Mouse (Mus musculus) MEL (cell line): ENCODE measurements around the gene Smurf2.

ENCODE experiments used
- CHD2 ChIP-seq: IDR thresholded peaks from 2 replicates; pipeline ENCODE4 v1.6.1; 2011; ENCODE audit warnings: low read length, improper control_type of control experiment
- CTCF ChIP-seq, 3 experiments: IDR thresholded peaks in 2 of 3; conservative IDR thresholded peaks in 1 of 3; 2 replicates each; pipeline ENCODE4 v1.5.1; 2011 to 2012; ENCODE audit warnings: low read length in 3 of 3, low read depth in 2 of 3, mild to moderate bottlenecking in 2 of 3, improper control_type of control experiment in 1 of 3, inconsistent platforms in 1 of 3, mixed read lengths in 1 of 3, moderate library complexity in 1 of 3; ENCODE audit not compliant: control insufficient read depth in 1 of 3, insufficient read depth in 1 of 3, poor library complexity in 1 of 3, severe bottlenecking in 1 of 3
- E2F4 ChIP-seq: IDR thresholded peaks from 2 replicates; pipeline ENCODE4 v1.6.1; 2011; ENCODE audit warnings: low read depth, low read length, improper control_type of control experiment, borderline replicate concordance
- POLR2A ChIP-seq, 2 experiments: IDR thresholded peaks; 2 replicates each; pipeline ENCODE4 v1.6.1; 2011 to 2012; ENCODE audit warnings: low read length in 2 of 2, mild to moderate bottlenecking in 2 of 2, control low read depth in 1 of 2, improper control_type of control experiment in 1 of 2, low read depth in 1 of 2, moderate library complexity in 1 of 2; ENCODE audit not compliant: control insufficient read depth in 1 of 2, insufficient read depth in 1 of 2, poor library complexity in 1 of 2
- RAD21 ChIP-seq: IDR thresholded peaks from 2 replicates; pipeline ENCODE4 v1.6.1; 2011; ENCODE audit warnings: mild to moderate bottlenecking, low read depth, low read length, improper control_type of control experiment
- SIN3A ChIP-seq: IDR thresholded peaks from 2 replicates; pipeline ENCODE4 v1.6.1; 2012; ENCODE audit warnings: low read length, improper control_type of control experiment, inconsistent platforms
- SMC3 ChIP-seq: IDR thresholded peaks from 2 replicates; pipeline ENCODE4 v1.6.1; 2011; ENCODE audit warnings: low read depth, low read length, improper control_type of control experiment
- TCF12 ChIP-seq: IDR thresholded peaks from 2 replicates; pipeline ENCODE4 v1.6.1; 2014; ENCODE audit warnings: low read depth, mild to moderate bottlenecking, inconsistent platforms, low read length, improper control_type of control experiment, moderate library complexity
- ZNF384 ChIP-seq: IDR thresholded peaks from 2 replicates; pipeline ENCODE4 v1.6.1; 2012; ENCODE audit warnings: low read depth, mild to moderate bottlenecking, inconsistent platforms, low read length, improper control_type of control experiment

DNA sequence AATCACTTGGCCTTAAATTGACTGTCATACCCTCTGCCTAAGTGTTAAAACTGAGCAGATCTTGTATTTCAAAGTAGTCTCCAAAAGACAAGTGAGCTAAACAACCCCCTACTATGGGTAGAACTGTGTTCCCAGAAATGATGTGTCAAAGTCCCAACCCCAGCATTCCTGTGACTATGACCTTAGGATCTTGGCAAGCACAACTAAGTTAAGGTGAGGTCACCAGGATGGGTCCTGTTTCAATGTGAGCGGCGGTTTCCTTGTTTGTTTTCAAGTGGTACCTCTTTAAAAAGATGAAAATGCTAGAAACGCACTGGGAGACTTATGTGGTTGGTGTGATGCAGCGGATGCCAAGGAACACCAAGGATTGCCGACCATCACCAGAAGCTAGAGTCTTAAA, 7.4 kb upstream of the Smurf2 start:
- TF ChIP-seq RAD21 (no peak), CTCF (IDR thresholded peaks at IDR 0.05 in 2 of 3, conservative IDR thresholded peaks at IDR 0.05 in 1 of 3; ENCODE audit: control insufficient read depth in 1 of 3, insufficient read depth in 1 of 3, low read depth in 2 of 3, low read length in 3 of 3, poor library complexity in 1 of 3, severe bottlenecking in 1 of 3) (no peak), POLR2A (IDR thresholded peaks at IDR 0.05; ENCODE audit: control insufficient read depth in 1 of 2, insufficient read depth in 1 of 2, low read depth in 1 of 2, low read length in 2 of 2, poor library complexity in 1 of 2) (no peak), SIN3A (no peak), ZNF384 (no peak), TCF12 (no peak), SMC3 (no peak), CHD2 (no peak), E2F4 (no peak)
